Mouse (Mus musculus) mature B cell (primary cell): ENCODE results near the gene Cdk5rap2.

Source experiments
- in situ Hi-C: fragments of 300-500 bp; cut with MboI; formaldehyde crosslinking; loops from 2 replicates; pipeline ENCODE4 v1.14.3; 2019

The Cdk5rap2 gene

GRCm38 (mm10) chr4:70353656-70354055 is 56.6 kb downstream of the Cdk5rap2 start:
- in situ Hi-C loops: no loop called here

- in situ Hi-C loops: no loop called here
Observed at GRCm38 (mm10) chr4:70335444-70336144, 74.6 kb downstream of the Cdk5rap2 start.

- in situ Hi-C loops: no loop called here
Observed at GRCm38 (mm10) chr4:70334995-70335394, 75.2 kb downstream of the Cdk5rap2 start.

GRCm38 (mm10) chr4:70332981-70333380 is 77.3 kb downstream of the Cdk5rap2 start:
- in situ Hi-C loops: no loop called here

GRCm38 (mm10) chr4:70332576-70332975 is 77.7 kb downstream of the Cdk5rap2 start:
- in situ Hi-C loops: no loop called here

GRCm38 (mm10) chr4:70331181-70331580 is 79.1 kb downstream of the Cdk5rap2 start:
- in situ Hi-C loops: no loop called here

GRCm38 (mm10) chr4:70328033-70328432 is 82.2 kb downstream of the Cdk5rap2 start:
- in situ Hi-C loops: no loop called here

GRCm38 (mm10) chr4:70327436-70327835 is 82.8 kb downstream of the Cdk5rap2 start:
- in situ Hi-C loops: no loop called here

GRCm38 (mm10) chr4:70321586-70321985 is 88.7 kb downstream of the Cdk5rap2 start:
- in situ Hi-C loops: no loop called here

GRCm38 (mm10) chr4:70312170-70312569 is 98.1 kb downstream of the Cdk5rap2 start:
- in situ Hi-C loops: no loop called here

GRCm38 (mm10) chr4:70311530-70311929 is 98.7 kb downstream of the Cdk5rap2 start:
- in situ Hi-C loops: no loop called here

GRCm38 (mm10) chr4:70307230-70307629 is 103.0 kb downstream of the Cdk5rap2 start:
- in situ Hi-C loops: no loop called here

GRCm38 (mm10) chr4:70303870-70304269 is 106.4 kb downstream of the Cdk5rap2 start:
- in situ Hi-C loops: no loop called here

- in situ Hi-C loops: no loop called here
Observed at GRCm38 (mm10) chr4:70301187-70301586, 109.1 kb downstream of the Cdk5rap2 start.

GRCm38 (mm10) chr4:70289361-70289760 is 120.9 kb downstream of the Cdk5rap2 start:
- in situ Hi-C loops: no loop called here

- in situ Hi-C loops: no loop called here
Observed at GRCm38 (mm10) chr4:70283163-70283562, 127.1 kb downstream of the Cdk5rap2 start.

GRCm38 (mm10) chr4:70278882-70279281 is 131.4 kb downstream of the Cdk5rap2 start:
- in situ Hi-C loops: no loop called here

GRCm38 (mm10) chr4:70278057-70278456 is 132.2 kb downstream of the Cdk5rap2 start:
- in situ Hi-C loops: no loop called here

- in situ Hi-C loops: no loop called here
Observed at GRCm38 (mm10) chr4:70272943-70273342, 137.3 kb downstream of the Cdk5rap2 start.

- in situ Hi-C loops: no loop called here
Observed at GRCm38 (mm10) chr4:70272527-70272926, 137.7 kb downstream of the Cdk5rap2 start.

- in situ Hi-C loops: no loop called here
Observed at GRCm38 (mm10) chr4:70267213-70267906, 142.9 kb downstream of the Cdk5rap2 start.

- in situ Hi-C loops: no loop called here
Observed at GRCm38 (mm10) chr4:70265248-70265647, 145.0 kb downstream of the Cdk5rap2 start.

- in situ Hi-C loops: no loop called here
Observed at GRCm38 (mm10) chr4:70262850-70263249, 147.4 kb downstream of the Cdk5rap2 start.
